Mouse (Mus musculus) liver, embryonic 15.5 days (tissue): ENCODE results near the gene Ttc30a1. TPM values are rescaled to one million over a fixed set of nuclear protein-coding genes. Genes with fewer than 3 reads are reported as not detected.
"Not testable (repeated sequence)": the region's sequence is repeated elsewhere in the genome, so short reads cannot be mapped to it uniquely, and the experiment has no call there.

ENCODE experiments used
- ATAC-seq: fragments of 200-750 bp; cut with Nextera tagmentation; 2 replicates; pipeline ENCODE4 v1.8.0; 2017; ENCODE audit warnings: moderate number of reproducible peaks, mild to moderate bottlenecking, moderate library complexity; ENCODE audit not compliant: insufficient read depth
- H3K27ac ChIP-seq: fragments of 300-500 bp; sonication (generic); replicated peaks from 2 replicates; pipeline ENCODE4 v1.5.1; 2015; ENCODE audit warnings: mild to moderate bottlenecking, inconsistent platforms
- H3K27me3 ChIP-seq: fragments of 300-500 bp; sonication (generic); 2 replicates; pipeline ENCODE4 v1.6.1; 2015; ENCODE audit warnings: mild to moderate bottlenecking, inconsistent platforms
- H3K36me3 ChIP-seq: fragments of 300-500 bp; sonication (generic); replicated peaks from 2 replicates; pipeline ENCODE4 v1.6.1; 2015; ENCODE audit warnings: moderate library complexity, mild to moderate bottlenecking, inconsistent platforms
- H3K4me1 ChIP-seq: fragments of 300-500 bp; sonication (generic); replicated peaks from 2 replicates; pipeline ENCODE4 v1.6.1; 2015; ENCODE audit warnings: inconsistent platforms
- H3K4me2 ChIP-seq: fragments of 300-500 bp; sonication (generic); 2 replicates; pipeline ENCODE4 v1.6.1; 2015; ENCODE audit warnings: moderate library complexity, mild to moderate bottlenecking, inconsistent platforms
- H3K4me3 ChIP-seq: fragments of 300-500 bp; sonication (generic); replicated peaks from 2 replicates; pipeline ENCODE4 v1.5.1; 2015; ENCODE audit warnings: mild to moderate bottlenecking, inconsistent platforms
- H3K9ac ChIP-seq: fragments of 300-500 bp; sonication (generic); 2 replicates; pipeline ENCODE4 v1.6.1; 2015; ENCODE audit warnings: moderate library complexity, mild to moderate bottlenecking, inconsistent platforms
- H3K9me3 ChIP-seq: fragments of 300-500 bp; sonication (generic); replicated peaks from 2 replicates; pipeline ENCODE4 v1.6.1; 2016; ENCODE audit warnings: inconsistent platforms
- WGBS: fragments of 180-500 bp; shearing (Covaris S2); methylation state at CpG from one replicate; pipeline ENCODE4 v1.1.7; 2015; ENCODE audit warnings: mixed read lengths; ENCODE audit not compliant: insufficient replicate concordance; 5-methylcytosine and 5-hydroxymethylcytosine counted together
- polyA plus RNA-seq: library from polyadenylated mRNA; unstranded; fragments of >200 nt; fragmentation: Nextera tagmentation; extraction: Ambion mirVana; gene quantifications from 2 replicates; pipeline ENCODE4 v1.2.1, GENCODE M21; 2015

The Ttc30a1 gene
- polyA plus RNA-seq, 1 experiment from 2014 or later = 1.1 TPM

DNA sequence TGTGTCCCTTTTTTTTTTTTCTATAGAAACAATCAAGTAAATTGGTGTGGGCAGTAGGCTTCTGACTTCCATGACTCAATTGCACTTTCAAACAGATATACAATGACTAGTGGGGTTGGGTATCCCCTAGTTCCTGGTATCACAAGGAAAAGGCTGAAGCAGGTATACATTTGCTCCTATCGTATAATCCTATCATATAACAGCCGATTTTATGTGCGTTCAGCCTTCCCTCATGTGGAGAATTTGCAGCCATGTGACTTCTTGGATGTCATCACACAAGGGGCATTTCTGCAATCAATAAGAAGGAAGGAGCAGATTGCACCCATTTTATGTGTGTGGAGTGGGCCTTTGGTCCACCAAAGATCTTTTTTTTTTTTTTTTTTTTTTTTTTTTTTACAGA is 1.3 kb upstream of the Ttc30a1 start:
- Histone ChIP-seq H3K4me2 (no peak overlapping the region), H3K27ac (no peak overlapping the region), H3K4me3 (no peak overlapping the region), H3K4me1 (0 out of 2 replicates have a peak, but pooled peaks cover 3% of the 10 kb centered on the region), H3K27me3 (no peaks in the 10 kb centered on the region), H3K9me3 (no peaks in the 10 kb centered on the region), H3K9ac (no peak overlapping the region), H3K36me3 (no peaks in the 10 kb centered on the region)
- no peak for ATAC-seq
- 93% methylated on average over 3 of the region's 3 CpGs for WGBS

DNA sequence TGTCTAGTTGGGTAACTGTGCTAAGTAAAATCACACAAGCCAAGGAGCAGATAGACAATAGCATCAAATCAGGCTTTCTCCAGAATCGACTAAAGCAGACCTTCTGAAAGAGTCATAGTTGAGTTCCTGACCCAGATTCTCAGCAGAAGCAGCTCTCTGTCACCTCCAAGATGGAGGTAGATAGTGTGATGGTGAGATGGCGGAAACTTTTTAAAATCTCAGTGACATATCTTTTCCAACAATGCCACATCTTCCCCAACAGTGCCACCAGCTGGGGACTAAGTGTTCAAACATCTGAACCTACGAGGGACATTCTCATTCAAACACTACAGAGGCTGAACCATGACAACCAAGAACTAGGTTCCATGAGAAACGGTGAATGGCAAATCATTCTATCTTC is 859 bp upstream of the Ttc30a1 start:
- Histone ChIP-seq H3K36me3 (no peaks in the 10 kb centered on the region), H3K27me3 (no peaks in the 10 kb centered on the region), H3K4me3 (no peak overlapping the region), H3K4me1 (0 out of 2 replicates have a peak, but pooled peaks cover 3% of the 10 kb centered on the region), H3K9ac (no peak overlapping the region), H3K9me3 (no peaks in the 10 kb centered on the region), H3K4me2 (no peak overlapping the region), H3K27ac (no peak overlapping the region)
- ATAC-seq = no peak
- 72% methylated on average over 4 of the region's 4 CpGs for WGBS

DNA sequence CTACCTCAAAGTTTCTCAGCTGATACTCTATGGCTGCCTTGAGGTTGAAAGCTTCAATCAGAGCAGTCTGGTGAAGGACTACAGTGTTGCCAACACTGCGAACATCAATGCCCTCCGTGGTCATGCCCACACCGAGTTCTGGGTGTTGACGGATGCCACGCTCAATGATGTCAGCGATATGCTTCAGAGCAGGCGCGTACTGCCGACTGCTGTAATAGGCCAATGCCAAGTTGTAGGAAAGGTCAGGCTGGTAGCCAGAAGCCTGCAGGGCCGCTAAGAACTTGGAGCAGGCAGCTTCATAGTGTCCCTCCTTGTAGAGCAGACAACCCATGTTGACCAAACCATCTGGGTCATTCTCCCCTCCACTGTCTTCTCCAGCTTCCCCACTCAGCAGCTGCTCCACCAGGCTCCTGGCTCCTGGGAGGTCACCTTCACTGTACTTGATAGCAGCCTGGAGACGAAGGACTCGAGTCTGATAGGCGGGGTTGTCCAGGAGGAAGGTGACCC is 781 bp downstream of the Ttc30a1 start:
- not testable (repeated sequence) for H3K9ac ChIP-seq, ATAC-seq, H3K36me3 ChIP-seq, H3K4me1 ChIP-seq, H3K27ac ChIP-seq, H3K27me3 ChIP-seq, H3K9me3 ChIP-seq
- whole genome bisulfite sequencing = 89% methylated on average over 13 of the region's 13 CpGs
- Histone ChIP-seq H3K4me3 (peak overlapping the region; percentile 60; the same call in 1 of the 2 replicates), H3K4me2 (peak overlapping the region; percentile 75)

DNA sequence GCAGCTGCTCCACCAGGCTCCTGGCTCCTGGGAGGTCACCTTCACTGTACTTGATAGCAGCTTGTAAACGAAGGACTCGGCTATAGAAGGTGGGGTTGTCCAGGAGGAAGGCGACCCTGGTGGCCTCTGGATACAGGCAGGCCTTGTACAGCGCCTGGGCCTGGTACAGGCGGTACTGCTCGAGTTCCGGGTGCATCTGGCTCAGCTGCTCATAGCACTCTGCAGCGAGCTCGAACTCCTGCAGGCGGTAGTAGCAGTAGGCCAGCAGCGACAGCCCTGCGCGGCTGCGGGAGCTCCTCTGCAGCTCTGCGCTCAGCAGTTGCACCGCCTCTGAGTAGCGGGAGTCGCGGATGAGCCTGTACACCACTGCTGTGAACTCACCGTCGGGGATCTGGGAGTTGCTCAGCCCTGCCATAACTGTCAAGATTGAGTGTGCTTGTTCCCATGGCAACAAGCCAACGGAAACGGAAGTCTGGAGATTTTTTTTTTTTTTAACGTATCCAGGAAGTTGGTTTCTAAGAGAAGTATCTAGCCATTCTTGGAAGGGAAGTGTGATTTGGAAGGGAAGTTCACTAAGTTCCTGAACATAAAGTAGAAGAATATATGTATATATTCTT is 3.9 kb downstream of the Ttc30a1 start, which contains the start of gene Ttc30a2:
Gene Ttc30a2 (minus strand): TSS at position 419 of the 617 bp plus-strand sequence.
- not testable (repeated sequence) for H3K9ac ChIP-seq, H3K27ac ChIP-seq, H3K9me3 ChIP-seq, H3K4me3 ChIP-seq, H3K27me3 ChIP-seq, H3K4me1 ChIP-seq, H3K36me3 ChIP-seq
- H3K4me2 ChIP-seq = peak within 1 kb of the TSS; percentile 25; the same call in 1 of the 2 replicates
- peak; percentile 25; the same call in 1 of the 2 replicates for ATAC-seq
- WGBS = 33% methylated on average over 24 of the region's 24 CpGs

DNA sequence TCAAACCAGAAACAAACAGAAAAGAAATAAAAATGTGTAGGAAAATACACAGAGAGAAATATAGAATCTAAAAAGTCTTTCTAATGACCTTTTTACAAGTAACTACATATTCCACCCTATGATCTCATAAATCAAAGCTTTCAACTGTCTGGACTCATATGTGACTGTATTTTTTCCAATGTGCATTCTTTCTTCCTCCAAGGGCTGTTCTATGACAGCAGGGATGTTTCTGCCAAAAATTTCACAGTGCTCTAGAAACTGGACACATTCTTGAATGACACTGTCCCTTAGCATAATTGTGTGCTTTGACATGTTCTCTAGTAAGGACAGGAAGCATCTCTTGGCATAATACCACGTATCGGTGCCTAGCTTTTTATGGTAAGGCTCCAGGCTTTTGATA is 5.7 kb downstream of the Ttc30a1 start:
- not testable (repeated sequence) for H3K27me3 ChIP-seq, H3K4me1 ChIP-seq, H3K36me3 ChIP-seq, H3K27ac ChIP-seq, H3K4me2 ChIP-seq, ATAC-seq, H3K4me3 ChIP-seq, H3K9ac ChIP-seq, H3K9me3 ChIP-seq
- WGBS = 71% methylated on average over 2 of the region's 2 CpGs

DNA sequence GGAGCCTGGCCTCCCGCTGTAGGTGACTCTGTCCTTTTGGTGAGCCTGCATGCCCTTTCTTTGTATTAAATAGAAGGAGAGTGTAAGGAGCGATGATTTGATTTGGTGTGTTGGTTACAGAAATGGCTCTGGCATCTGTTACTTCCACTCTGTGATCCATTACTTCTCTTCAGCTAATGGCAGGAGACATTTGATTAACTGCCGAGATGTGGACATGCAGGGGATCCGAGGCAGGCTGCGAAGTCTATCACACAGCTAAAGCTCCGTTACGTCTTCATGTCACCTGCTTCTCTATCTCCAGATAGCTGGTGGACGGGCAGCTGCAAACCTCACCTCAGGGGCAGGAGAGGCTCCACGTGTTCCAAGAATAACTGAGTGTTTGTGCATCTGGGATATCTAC is 7.6 kb downstream of the Ttc30a1 start:
- Histone ChIP-seq H3K27ac (no peak overlapping the region), H3K4me2 (no peak overlapping the region), H3K4me3 (no peak overlapping the region), H3K9me3 (no peaks in the 10 kb centered on the region), H3K27me3 (no peaks in the 10 kb centered on the region), H3K36me3 (no peaks in the 10 kb centered on the region), H3K4me1 (no peaks in the 10 kb centered on the region), H3K9ac (no peak overlapping the region)
- no peak for ATAC-seq
- WGBS = 58% methylated on average over 9 of the region's 9 CpGs

DNA sequence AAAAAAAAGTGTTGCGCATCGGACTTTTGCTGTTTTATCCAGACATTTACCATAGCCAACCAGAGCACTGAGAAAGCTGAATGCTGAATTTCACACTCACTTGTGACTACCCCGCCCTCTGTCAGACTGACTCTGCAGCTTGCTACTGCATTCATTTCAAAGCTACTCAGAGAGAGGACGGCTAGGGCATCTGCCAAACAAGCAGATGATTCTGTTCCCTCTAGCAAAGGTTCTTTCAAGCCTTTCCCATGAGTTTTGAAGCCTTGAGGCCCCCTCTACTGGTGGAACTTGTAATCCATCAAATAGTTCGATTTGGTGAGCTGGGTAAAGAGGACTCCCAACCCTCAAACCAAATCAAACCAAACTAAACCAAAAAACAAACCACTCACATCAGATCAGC is 16.8 kb downstream of the Ttc30a1 start:
- 13% methylated on average over 5 of the region's 5 CpGs for WGBS
- 0 out of 2 replicates have a peak overlapping the region, but pooled peaks have one; percentile 17 for H3K4me3 ChIP-seq
- no peaks in the 10 kb centered on the region for H3K36me3 ChIP-seq
- H3K27me3 ChIP-seq = peaks cover 1% of the 10 kb centered on the region; the same call in 1 of the 2 replicates
- no peak overlapping the region for H3K9ac ChIP-seq
- H3K4me2 ChIP-seq = peak overlapping the region; percentile 59
- H3K4me1 ChIP-seq = peaks cover 10% of the 10 kb centered on the region
- no peak overlapping the region for H3K27ac ChIP-seq
- ATAC-seq = no peak
- no peaks in the 10 kb centered on the region for H3K9me3 ChIP-seq

DNA sequence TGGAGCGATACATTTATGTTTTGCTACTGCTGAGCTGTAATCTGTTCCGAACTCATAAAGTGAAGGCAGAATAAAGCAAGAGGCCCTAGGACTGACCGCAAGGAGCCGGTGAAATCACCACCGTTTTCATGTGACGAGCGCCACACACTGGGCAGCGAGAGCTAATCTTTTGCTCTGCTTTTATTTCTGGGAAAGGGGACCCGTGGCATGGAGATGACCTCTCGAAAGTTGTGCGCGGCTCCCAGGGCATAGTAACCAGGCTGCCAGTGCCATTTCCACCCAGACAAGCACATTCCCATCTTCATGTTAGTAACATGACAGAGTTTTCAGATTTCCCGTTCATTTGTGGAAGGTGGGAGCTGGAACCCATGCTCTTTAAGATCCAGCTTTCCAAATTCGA is 17.3 kb downstream of the Ttc30a1 start:
- H3K36me3 ChIP-seq = no peaks in the 10 kb centered on the region
- peaks cover 4% of the 10 kb centered on the region; the same call in 1 of the 2 replicates for H3K27me3 ChIP-seq
- peaks cover 10% of the 10 kb centered on the region for H3K4me1 ChIP-seq
- WGBS = 7% methylated on average over 14 of the region's 14 CpGs
- ATAC-seq = no peak
- H3K27ac ChIP-seq = no peak overlapping the region
- H3K4me2 ChIP-seq = peak overlapping the region; percentile 59
- H3K4me3 ChIP-seq = peak overlapping the region; percentile 17; the same call in 1 of the 2 replicates
- no peaks in the 10 kb centered on the region for H3K9me3 ChIP-seq
- no peak overlapping the region for H3K9ac ChIP-seq

DNA sequence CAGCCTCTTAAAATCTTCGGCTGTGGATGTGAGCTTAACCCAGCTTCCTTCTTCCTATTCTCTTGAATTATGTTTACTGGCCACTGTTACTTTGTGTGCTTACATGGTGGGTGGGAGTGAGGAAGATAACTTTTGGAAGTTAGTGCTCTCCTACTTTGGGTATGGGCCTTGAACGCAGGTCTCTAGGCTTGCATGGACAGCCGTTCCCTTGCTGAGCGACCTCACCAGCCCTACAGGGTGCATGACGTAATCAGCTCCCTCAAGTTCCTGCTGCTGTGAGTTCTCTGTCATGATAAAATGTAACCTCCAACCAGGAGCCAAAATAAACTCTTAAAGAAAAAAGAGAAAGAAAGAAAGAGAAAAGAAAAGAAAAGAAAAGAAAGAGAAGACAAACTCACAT is 17.7 kb downstream of the Ttc30a1 start:
- Histone ChIP-seq H3K9me3 (no peaks in the 10 kb centered on the region), H3K27me3 (peaks cover 4% of the 10 kb centered on the region; the same call in 1 of the 2 replicates), H3K4me2 (peak overlapping the region; percentile 59), H3K27ac (no peak overlapping the region), H3K4me3 (peak overlapping the region; percentile 17; the same call in 1 of the 2 replicates), H3K36me3 (no peaks in the 10 kb centered on the region), H3K4me1 (peaks cover 10% of the 10 kb centered on the region), H3K9ac (no peak overlapping the region)
- no peak for ATAC-seq
- 39% methylated on average over 5 of the region's 5 CpGs for WGBS

DNA sequence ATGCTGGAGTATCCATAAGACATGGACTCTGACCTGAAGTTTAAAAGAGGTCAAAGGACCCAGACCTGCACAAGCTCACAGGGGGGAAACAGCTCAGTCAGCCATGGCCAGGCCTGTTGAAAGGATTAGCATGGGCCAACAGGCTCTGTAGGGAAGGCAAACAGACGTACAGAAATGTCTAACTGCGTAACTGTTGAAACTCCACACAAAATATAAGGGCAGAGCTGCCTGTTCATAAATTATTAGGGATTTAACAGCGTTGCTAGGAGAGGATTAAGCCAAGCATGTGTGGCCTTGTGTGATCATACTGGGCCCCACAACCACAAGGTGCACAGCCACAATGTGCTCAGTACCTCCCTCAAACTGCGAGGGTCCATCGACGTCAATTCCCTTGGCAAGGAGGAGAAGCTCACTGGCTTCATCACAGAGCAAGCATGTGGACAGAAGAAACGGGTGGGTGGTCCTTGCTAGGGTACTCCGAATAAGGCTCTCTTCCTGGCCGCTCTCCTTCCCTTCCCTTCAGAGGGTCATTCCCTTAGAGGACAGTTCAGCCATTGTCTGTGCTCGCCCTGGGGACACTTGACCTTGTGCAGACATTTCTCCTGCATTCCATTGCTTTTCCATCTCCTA is 18.4 kb downstream of the Ttc30a1 start:
- H3K27ac ChIP-seq = no peak overlapping the region
- 69% methylated on average over 10 of the region's 10 CpGs for WGBS
- H3K36me3 ChIP-seq = no peaks in the 10 kb centered on the region
- peaks cover 10% of the 10 kb centered on the region for H3K4me1 ChIP-seq
- no peak overlapping the region for H3K9ac ChIP-seq
- no peak for ATAC-seq
- no peak overlapping the region for H3K4me3 ChIP-seq
- peaks cover 4% of the 10 kb centered on the region; the same call in 1 of the 2 replicates for H3K27me3 ChIP-seq
- H3K4me2 ChIP-seq = no peak overlapping the region
- H3K9me3 ChIP-seq = no peaks in the 10 kb centered on the region
